Mouse (Mus musculus) bone marrow, adult 2 months (tissue): ENCODE measurements around the gene Prkn.
A peak's percentile ranks its signal among the peaks of the same experiment; 100 is the strongest.

Experiments
- CTCF ChIP-seq: fragments of 200-500 bp; IDR thresholded peaks from 2 replicates; pipeline ENCODE4 v1.5.1; 2011; ENCODE audit warnings: low read length, control low read depth; ENCODE audit not compliant: control insufficient read depth, insufficient read depth
- POLR2A ChIP-seq: fragments of 200-500 bp; IDR thresholded peaks from 2 replicates; pipeline ENCODE4 v1.6.1; 2011; ENCODE audit warnings: low read depth, mild to moderate bottlenecking, control low read depth, low read length, borderline replicate concordance; ENCODE audit not compliant: control insufficient read depth

- TF ChIP-seq POLR2A (no peak), CTCF (peak; percentile 98)
These were observed 1199.0 kb downstream of the Prkn start for GRCm38 (mm10) chr17:12039188-12039587.
